Mouse (Mus musculus) olfactory bulb, adult 2 months (tissue): ENCODE data around the gene Thrsp.

Experiments used
- CTCF ChIP-seq: fragments of 200-500 bp; IDR thresholded peaks from 2 replicates; pipeline ENCODE4 v1.5.1; 2012; ENCODE audit warnings: low read depth, mild to moderate bottlenecking, low read length, moderate library complexity; ENCODE audit not compliant: insufficient read depth
- POLR2A ChIP-seq: fragments of 200-500 bp; IDR thresholded peaks from 2 replicates; pipeline ENCODE4 v1.6.1; 2012; ENCODE audit warnings: mild to moderate bottlenecking, low read depth, low read length, moderate library complexity; ENCODE audit not compliant: insufficient read depth

GRCm38 (mm10) chr7:97414426-97414825 lies 3.1 kb downstream of the Thrsp start:
- no peak for TF ChIP-seq CTCF
- TF ChIP-seq POLR2A = no peak
